In the genomic region with DNA sequence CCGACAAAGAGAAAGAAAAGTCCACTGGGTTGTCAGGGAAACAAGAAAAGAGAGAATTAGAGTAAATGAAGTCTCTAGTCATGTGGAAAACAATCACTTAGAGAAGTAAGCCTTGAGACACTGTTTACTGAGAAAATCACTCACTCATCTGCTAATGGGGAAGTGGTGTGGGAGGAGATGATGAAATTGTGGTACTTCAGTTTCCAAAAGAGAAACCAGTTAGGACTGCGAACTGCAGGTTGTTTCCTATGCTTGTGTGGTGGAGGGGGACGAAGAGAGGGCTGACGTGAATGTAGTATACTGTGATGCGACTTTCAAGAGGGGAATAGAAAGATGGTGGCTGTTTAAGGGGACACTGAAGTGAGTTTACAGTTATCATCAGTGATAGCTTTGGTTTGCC, we compare ENCODE assay signal across 20 mouse cellular contexts. TPM values are rescaled to one million over a fixed set of nuclear protein-coding genes. Genes with fewer than 3 reads are reported as not detected.
DNase-seq lines count a peak whose midpoint lies in the region; ATAC-seq and TF ChIP-seq lines count a peak whose summit lies in the region.
"Had no signal": no experiment of that assay in that cellular context is flagged by ENCODE, and none has a peak within 500 bp of the region (broad histone marks: within the 10 kb centered on the region; RNA-seq: fewer than 3 reads in every experiment).

No protein-coding gene starts in this region.

- WGBS in liver, postnatal 0 days (ENCODE audit: insufficient replicate concordance), result 34% methylated on average over 5 of the region's 5 CpGs
- 54% methylated on average over 5 of the region's 5 CpGs for WGBS in forebrain, embryonic 11.5 days

- no peak overlapping the region for H3K4me3 ChIP-seq in liver, postnatal 0 days (ENCODE audit: low read depth, low read length)
- H3K4me3 ChIP-seq in forebrain, embryonic 11.5 days (ENCODE audit: low read depth, low read length), result no peak overlapping the region
- H3K4me3 ChIP-seq: forebrain, embryonic 13.5 days; heart, embryonic 15.5 days; left cerebral cortex, adult 2 months; midbrain, embryonic 15.5 days had no signal

- H3K9ac ChIP-seq in liver, postnatal 0 days (replicated peaks), result no peak overlapping the region
- H3K9ac ChIP-seq in forebrain, embryonic 11.5 days (ENCODE audit: low read length), result no peak overlapping the region
- H3K9ac ChIP-seq: forebrain, embryonic 13.5 days; heart, embryonic 15.5 days; midbrain, embryonic 15.5 days had no signal

- ATAC-seq in frontal cortex, adult (ENCODE audit: low TSS enrichment), result peak; percentile 47; the same call in 1 of the 2 replicates
- peak; percentile 59 for ATAC-seq in liver, postnatal 0 days
- ATAC-seq in forebrain, embryonic 11.5 days (replicated peaks; ENCODE audit: low FRiP score), result no peak
- ATAC-seq: forebrain, embryonic 13.5 days; midbrain, embryonic 15.5 days; Patski had no signal

- no peak for TF ChIP-seq CTCF in liver, postnatal 0 days (IDR thresholded peaks at IDR 0.05; ENCODE audit: low read depth)

- H3K9me3 ChIP-seq in liver, postnatal 0 days (ENCODE audit: low read length), result no peaks in the 10 kb centered on the region
- H3K9me3 ChIP-seq in forebrain, embryonic 11.5 days (ENCODE audit: control insufficient read depth, low read length), result no peaks in the 10 kb centered on the region
- H3K9me3 ChIP-seq: forebrain, embryonic 13.5 days; heart, embryonic 15.5 days; midbrain, embryonic 15.5 days had no signal

- no peak overlapping the region for H3K4me2 ChIP-seq in liver, postnatal 0 days (ENCODE audit: low read depth, low read length)
- no peak overlapping the region for H3K4me2 ChIP-seq in forebrain, embryonic 11.5 days (ENCODE audit: low read depth, low read length, severe bottlenecking)
- H3K4me2 ChIP-seq: forebrain, embryonic 13.5 days; heart, embryonic 15.5 days; midbrain, embryonic 15.5 days had no signal

- H3K4me1 ChIP-seq in liver, postnatal 0 days (ENCODE audit: insufficient read depth), result no peaks in the 10 kb centered on the region
- H3K4me1 ChIP-seq in forebrain, embryonic 11.5 days (replicated peaks; ENCODE audit: control insufficient read depth, insufficient read depth, low read length), result no peaks in the 10 kb centered on the region
- H3K4me1 ChIP-seq: forebrain, embryonic 13.5 days; heart, embryonic 15.5 days; midbrain, embryonic 15.5 days had no signal

- TF ChIP-seq EP300 in liver, postnatal 0 days (IDR thresholded peaks at IDR 0.05; ENCODE audit: low read depth), result no peak

- no peaks in the 10 kb centered on the region for H3K36me3 ChIP-seq in liver, postnatal 0 days (replicated peaks; ENCODE audit: insufficient read depth, low read length)
- H3K36me3 ChIP-seq in forebrain, embryonic 11.5 days (ENCODE audit: control insufficient read depth, insufficient read depth, low read length), result no peaks in the 10 kb centered on the region
- H3K36me3 ChIP-seq: heart, embryonic 15.5 days; midbrain, embryonic 15.5 days had no signal

- DNase-seq in frontal cortex, postnatal 25 days (ENCODE audit: low spot score in 2 of 2), result no peak
- DNase-seq in 416B (ENCODE audit: low read depth), result peak; percentile 97
- DNase-seq in brain, adult 2 months (ENCODE audit: low read depth, low spot score), result peak; percentile 41
- peak; percentile 15 for DNase-seq in liver, postnatal 0 days
- DNase-seq in forebrain, embryonic 11.5 days (ENCODE audit: low spot score), result no peak
- DNase-seq in gastrocnemius, postnatal 25 days, result no peak
- no peak for DNase-seq in right cerebral cortex, postnatal 36 days (ENCODE audit: low spot score in 2 of 2)
- DNase-seq: adrenal gland, postnatal 14 days; cerebellum, adult 9-10 months; gastrocnemius, postnatal 14 days; kidney, postnatal 10 days; right cerebral cortex, postnatal 4 days had no signal

- H3K27me3 ChIP-seq in liver, postnatal 0 days (ENCODE audit: insufficient read depth, low read length), result no peaks in the 10 kb centered on the region
- H3K27me3 ChIP-seq in forebrain, embryonic 11.5 days (ENCODE audit: control insufficient read depth, insufficient read depth, low read length), result no peaks in the 10 kb centered on the region
- H3K27me3 ChIP-seq: forebrain, embryonic 13.5 days; heart, embryonic 15.5 days; midbrain, embryonic 15.5 days had no signal

- no peak overlapping the region; the same call in 1 of the 2 replicates for H3K27ac ChIP-seq in liver, postnatal 0 days (ENCODE audit: low read depth)
- no peak overlapping the region for H3K27ac ChIP-seq in forebrain, embryonic 11.5 days (ENCODE audit: low read depth, low read length)
- H3K27ac ChIP-seq: forebrain, embryonic 13.5 days; heart, embryonic 15.5 days; left cerebral cortex, adult 2 months; midbrain, embryonic 15.5 days had no signal

RNA-seq across cellular contexts. Expression of a gene that starts 17.6 kb away (rescaled TPM):
- 0.65 and 1.0 TPM in 2 replicates for polyA plus RNA-seq in liver, postnatal 0 days (2015; fragmentation: Nextera tagmentation; extraction: Ambion mirVana)
- 0.65 and 0.75 TPM in 2 replicates for polyA plus RNA-seq in forebrain, embryonic 11.5 days (2014; fragmentation: Nextera tagmentation; extraction: Ambion mirVana)
- total RNA-seq in gastrocnemius, postnatal 25 days (2021), result 1 to 10 TPM; 2.4 to 2.5 TPM
- polyA plus RNA-seq: Patski had no signal

RNA-seq across cellular contexts. Expression of a gene that starts 25.6 kb away (rescaled TPM):
- polyA plus RNA-seq in liver, postnatal 0 days (2015; fragmentation: Nextera tagmentation; extraction: Ambion mirVana), result 0.56 and 0.92 TPM in 2 replicates
- polyA plus RNA-seq in forebrain, embryonic 11.5 days (2014; fragmentation: Nextera tagmentation; extraction: Ambion mirVana), result 0.33 and 0.51 TPM in 2 replicates
- total RNA-seq in gastrocnemius, postnatal 25 days (2021), result not detected
- total RNA-seq: gastrocnemius, postnatal 14 days; left cerebral cortex, adult 2 months had no signal
- polyA plus RNA-seq: Patski had no signal

RNA-seq across cellular contexts. Expression of a gene that starts 37.1 kb away (rescaled TPM):
- polyA plus RNA-seq in liver, postnatal 0 days (2015; fragmentation: Nextera tagmentation; extraction: Ambion mirVana), result 53.8 and 56.0 TPM in 2 replicates
- 7.5 and 12.3 TPM in 2 replicates for polyA plus RNA-seq in forebrain, embryonic 11.5 days (2014; fragmentation: Nextera tagmentation; extraction: Ambion mirVana)
- not detected for total RNA-seq in gastrocnemius, postnatal 25 days (2021)
- total RNA-seq: left cerebral cortex, adult 2 months had no signal
- polyA plus RNA-seq: Patski had no signal

RNA-seq across cellular contexts. Expression of a gene that starts 48.6 kb away (rescaled TPM):
- 0.11 TPM in 1 of 2 replicates, not detected in the other for polyA plus RNA-seq in liver, postnatal 0 days (2015; fragmentation: Nextera tagmentation; extraction: Ambion mirVana)
- not detected in 2 replicates for polyA plus RNA-seq in forebrain, embryonic 11.5 days (2014; fragmentation: Nextera tagmentation; extraction: Ambion mirVana)
- total RNA-seq in gastrocnemius, postnatal 25 days (2021), result not detected
- total RNA-seq: gastrocnemius, postnatal 14 days; left cerebral cortex, adult 2 months had no signal
- polyA plus RNA-seq: embryonic facial prominence, embryonic 11.5 days; liver, embryonic 16.5 days; Patski had no signal

Comparison
In these comparisons a context has a peak if more than half of its experiments do, and no peak if none do; other contexts are left out.
1. DNase-seq: peak in 416B (single experiment), brain, adult 2 months (single experiment) and liver, postnatal 0 days (single experiment); none in frontal cortex, postnatal 25 days (0 of 2), forebrain, embryonic 11.5 days (single experiment), gastrocnemius, postnatal 25 days (single experiment) and right cerebral cortex, postnatal 36 days (0 of 2).